Mouse (Mus musculus) hindbrain, embryonic 16.5 days (tissue): Measurements from ENCODE around the gene Garnl3. TPM values are rescaled to one million over a fixed set of nuclear protein-coding genes. Genes with fewer than 3 reads are reported as not detected.

Source experiments
- ATAC-seq: fragments of 200-750 bp; cut with Nextera tagmentation; 2 replicates; pipeline ENCODE4 v1.8.0; 2017; ENCODE audit warnings: moderate TSS enrichment, moderate library complexity
- H3K27ac ChIP-seq: fragments of 300-500 bp; sonication (generic); 2 replicates; pipeline ENCODE4 v1.5.1; 2014; ENCODE audit warnings: low read depth, mild to moderate bottlenecking, control low read depth, low read length, moderate library complexity
- H3K27me3 ChIP-seq: fragments of 300-500 bp; sonication (generic); replicated peaks from 2 replicates; pipeline ENCODE4 v1.6.1; 2014; ENCODE audit warnings: low read length; ENCODE audit not compliant: control insufficient read depth, insufficient read depth
- H3K36me3 ChIP-seq: fragments of 300-500 bp; sonication (generic); 2 replicates; pipeline ENCODE4 v1.6.1; 2014; ENCODE audit warnings: mild to moderate bottlenecking, low read length, moderate library complexity, mixed read lengths; ENCODE audit not compliant: control insufficient read depth, insufficient read depth
- H3K4me1 ChIP-seq: fragments of 300-500 bp; sonication (generic); 2 replicates; pipeline ENCODE4 v1.6.1; 2014; ENCODE audit warnings: low read depth, low read length; ENCODE audit not compliant: control insufficient read depth, insufficient read depth
- H3K4me2 ChIP-seq: fragments of 300-500 bp; sonication (generic); 2 replicates; pipeline ENCODE4 v1.6.1; 2014; ENCODE audit warnings: mild to moderate bottlenecking, low read length, control low read depth, moderate library complexity
- H3K4me3 ChIP-seq: fragments of 300-500 bp; sonication (generic); 2 replicates; pipeline ENCODE4 v1.5.1; 2014; ENCODE audit warnings: mild to moderate bottlenecking, low read length, control low read depth, moderate library complexity
- H3K9ac ChIP-seq: fragments of 300-500 bp; sonication (generic); 2 replicates; pipeline ENCODE4 v1.6.1; 2014; ENCODE audit warnings: low read depth, mild to moderate bottlenecking, control low read depth, low read length, moderate library complexity
- H3K9me3 ChIP-seq: fragments of 300-500 bp; sonication (generic); 2 replicates; pipeline ENCODE4 v1.6.1; 2014; ENCODE audit warnings: mild to moderate bottlenecking, low read length, moderate library complexity; ENCODE audit not compliant: control insufficient read depth
- WGBS: fragments of 180-500 bp; shearing (Covaris S2); extraction: QIAGEN DNeasy Blood & Tissue Kit; methylation state at CpG from one replicate; pipeline ENCODE4 v1.1.7; 2014; 5-methylcytosine and 5-hydroxymethylcytosine counted together
- polyA plus RNA-seq: library from polyadenylated mRNA; unstranded; fragments of >200 nt; fragmentation: Nextera tagmentation; extraction: Ambion mirVana; gene quantifications from 2 replicates; pipeline ENCODE4 v1.2.1, GENCODE M21; 2015

Garnl3 gene
- polyA plus RNA-seq, 1 experiment from 2014 or later, result 65.9 TPM

DNA sequence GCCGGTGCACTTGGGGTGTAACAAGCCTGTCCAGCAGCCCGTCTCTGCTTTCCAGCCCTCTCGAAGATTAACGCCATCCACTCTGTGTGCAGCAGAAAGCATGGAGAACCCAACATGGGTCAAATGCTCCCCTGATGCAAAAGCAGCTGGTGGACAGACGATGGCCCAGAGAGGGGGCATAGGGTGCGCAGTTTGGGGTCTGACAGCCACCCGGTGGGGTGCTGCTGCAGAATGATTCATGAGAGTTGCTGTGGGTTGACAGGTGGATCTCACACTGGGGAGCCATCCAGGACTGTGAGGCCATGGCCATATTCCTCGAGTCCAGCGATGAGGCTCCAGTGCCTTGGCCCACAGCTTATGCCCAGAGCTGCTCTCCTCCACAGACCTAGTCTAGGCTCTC lies 5.8 kb upstream of the Garnl3 start:
- no peak for ATAC-seq
- no peak overlapping the region for H3K27ac ChIP-seq
- no peak overlapping the region for H3K4me3 ChIP-seq
- H3K4me2 ChIP-seq, result no peak overlapping the region
- H3K36me3 ChIP-seq, result 0 out of 2 replicates have a peak, but pooled peaks cover 4% of the 10 kb centered on the region
- H3K27me3 ChIP-seq, result no peaks in the 10 kb centered on the region
- no peaks in the 10 kb centered on the region for H3K9me3 ChIP-seq
- WGBS, result 88% methylated on average over 9 of the region's 9 CpGs
- 0 out of 2 replicates have a peak, but pooled peaks cover 3% of the 10 kb centered on the region for H3K4me1 ChIP-seq
- no peak overlapping the region for H3K9ac ChIP-seq

DNA sequence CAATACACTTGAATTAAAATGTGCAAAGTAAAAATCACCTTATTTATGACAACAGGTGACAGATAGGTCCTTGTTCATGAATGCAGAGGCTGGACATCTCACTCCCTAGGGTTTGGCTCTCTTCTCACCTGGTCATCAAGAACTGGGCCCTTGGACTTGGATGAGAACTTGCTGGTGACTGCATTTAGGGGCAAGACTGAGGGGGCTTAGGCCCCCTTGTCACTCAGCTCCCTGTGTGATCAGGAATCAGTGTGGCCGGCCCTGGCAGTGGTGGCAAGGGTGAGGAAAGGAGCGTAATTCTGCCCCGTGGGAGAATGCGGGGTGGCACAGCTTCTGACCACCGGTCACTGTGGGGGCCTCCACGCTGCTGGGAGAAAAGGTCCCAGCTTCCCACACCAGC lies 4.9 kb upstream of the Garnl3 start:
- Histone ChIP-seq H3K4me1 (peaks cover 3% of the 10 kb centered on the region; the same call in 1 of the 2 replicates), H3K9me3 (no peaks in the 10 kb centered on the region), H3K4me2 (no peak overlapping the region), H3K9ac (no peak overlapping the region), H3K27ac (no peak overlapping the region), H3K27me3 (no peaks in the 10 kb centered on the region), H3K4me3 (no peak overlapping the region), H3K36me3 (0 out of 2 replicates have a peak, but pooled peaks cover 4% of the 10 kb centered on the region)
- 93% methylated on average over 6 of the region's 6 CpGs for WGBS
- ATAC-seq, result no peak

DNA sequence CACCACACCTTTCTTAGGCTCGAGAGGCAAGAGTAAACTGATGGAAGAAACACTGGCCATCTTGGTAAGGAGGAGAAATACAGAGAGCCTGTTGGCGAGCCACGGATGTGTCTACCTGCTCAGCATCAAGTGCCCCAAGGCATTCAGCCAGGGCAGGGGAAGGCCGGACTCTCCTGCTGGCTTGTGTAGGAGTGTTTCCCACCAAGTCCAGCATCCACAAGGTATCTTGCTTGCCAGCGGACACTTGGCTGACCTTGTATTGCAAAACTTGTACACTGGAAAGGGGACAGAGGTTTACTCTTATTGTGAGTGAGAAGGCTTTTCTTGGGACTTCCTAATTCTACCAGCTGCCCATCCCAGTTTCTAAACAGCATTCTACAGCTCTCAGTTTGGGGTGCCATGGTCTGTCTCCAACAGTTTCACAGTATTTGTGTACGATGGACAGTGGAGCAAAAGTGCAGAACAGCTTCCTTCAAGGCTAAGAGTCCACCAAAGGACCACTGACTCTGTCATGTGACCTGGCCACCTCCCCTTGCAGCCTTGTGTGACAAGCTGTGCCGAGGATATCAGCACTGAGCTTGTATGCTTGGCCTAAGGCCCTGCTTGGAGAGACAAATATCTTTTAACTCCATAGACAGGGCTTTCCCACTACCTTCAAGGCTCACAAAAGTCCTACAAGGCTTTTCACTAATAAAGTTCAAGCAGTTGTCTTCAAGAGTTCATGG lies 3.5 kb upstream of the Garnl3 start:
- Histone ChIP-seq H3K27me3 (no peaks in the 10 kb centered on the region), H3K9me3 (no peaks in the 10 kb centered on the region), H3K4me2 (no peak overlapping the region), H3K4me3 (no peak overlapping the region), H3K4me1 (peaks cover 4% of the 10 kb centered on the region; the same call in 1 of the 2 replicates), H3K9ac (no peak overlapping the region), H3K36me3 (0 out of 2 replicates have a peak, but pooled peaks cover 4% of the 10 kb centered on the region), H3K27ac (no peak overlapping the region)
- 85% methylated on average over 7 of the region's 7 CpGs for WGBS
- ATAC-seq, result no peak

DNA sequence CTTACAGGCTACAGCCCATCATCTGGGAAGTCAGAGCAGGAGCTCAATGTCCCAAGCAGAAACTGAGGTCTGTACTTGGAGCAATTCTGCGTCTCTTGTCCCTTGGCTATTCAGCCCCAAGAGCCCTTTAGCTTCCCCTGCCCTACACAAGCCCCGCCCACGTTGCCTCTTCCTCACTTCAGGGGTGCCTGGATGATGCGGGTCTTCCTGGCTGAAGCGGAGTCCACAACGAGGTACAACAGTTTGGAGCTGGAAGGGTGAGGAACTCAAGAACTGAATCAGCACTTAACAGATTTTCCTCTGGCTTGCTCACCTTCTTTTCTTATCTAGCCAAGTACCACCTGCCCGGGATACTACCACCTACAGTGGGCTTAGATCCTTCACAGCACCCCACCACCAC lies 852 bp upstream of the Garnl3 start:
- H3K9me3 ChIP-seq, result no peaks in the 10 kb centered on the region
- 5% methylated on average over 7 of the region's 7 CpGs for WGBS
- H3K9ac ChIP-seq, result no peak overlapping the region
- no peak overlapping the region for H3K4me3 ChIP-seq
- H3K36me3 ChIP-seq, result 0 out of 2 replicates have a peak, but pooled peaks cover 4% of the 10 kb centered on the region
- H3K27me3 ChIP-seq, result no peaks in the 10 kb centered on the region
- H3K4me1 ChIP-seq, result peaks cover 17% of the 10 kb centered on the region
- H3K4me2 ChIP-seq, result no peak overlapping the region
- ATAC-seq, result no peak
- no peak overlapping the region for H3K27ac ChIP-seq

DNA sequence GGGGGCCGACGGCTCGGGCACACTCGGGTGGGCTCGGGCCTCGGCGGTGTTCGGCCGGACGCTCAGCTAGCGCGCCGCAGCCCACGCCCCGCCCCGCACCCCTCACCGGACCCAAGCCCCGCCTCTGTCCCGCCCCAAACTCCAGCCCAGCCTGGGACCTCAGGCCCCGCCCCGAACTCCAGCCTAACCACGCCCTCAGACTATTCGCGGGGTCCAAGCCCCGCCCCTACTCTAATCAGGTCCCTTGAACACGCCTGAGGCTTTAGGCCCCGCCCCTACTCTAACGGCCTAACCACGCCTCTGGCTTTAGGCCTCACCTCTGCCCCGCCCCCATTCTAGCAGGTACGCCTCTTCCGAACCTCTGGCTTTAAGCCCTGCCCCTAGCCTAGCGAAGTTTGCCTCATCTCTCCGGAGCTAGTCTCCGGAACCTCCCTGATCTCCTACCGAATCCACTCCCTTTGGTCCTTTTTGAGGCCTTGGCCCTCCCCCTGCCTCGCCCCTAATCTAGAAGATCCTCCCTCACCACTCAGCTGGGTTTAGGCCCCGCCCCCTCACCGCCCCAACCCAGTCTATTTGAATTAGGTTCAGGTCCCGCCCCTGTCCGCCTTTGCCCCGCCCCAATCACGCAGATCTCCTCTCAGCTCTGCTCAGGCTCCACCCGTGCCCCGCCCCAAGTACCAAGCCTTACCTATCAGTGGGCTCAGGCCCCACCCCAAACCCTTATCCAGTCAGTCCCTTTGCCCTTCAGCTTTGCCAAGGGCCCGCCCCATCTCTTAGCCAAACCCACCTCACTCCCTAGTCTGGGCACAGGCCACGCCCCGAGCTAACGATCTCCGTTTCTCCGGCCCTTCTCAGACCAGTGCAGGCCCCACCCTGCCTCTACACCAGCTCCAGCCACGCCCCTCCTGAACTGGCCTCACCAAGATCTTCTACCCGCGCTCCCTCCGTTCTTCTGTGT lies 649 bp downstream of the Garnl3 start:
- Histone ChIP-seq H3K9ac (peak overlapping the region; percentile 87), H3K4me3 (peak overlapping the region; percentile 82), H3K4me1 (peaks cover 17% of the 10 kb centered on the region), H3K9me3 (no peaks in the 10 kb centered on the region), H3K36me3 (no peaks in the 10 kb centered on the region), H3K4me2 (peak overlapping the region; percentile 97), H3K27me3 (no peaks in the 10 kb centered on the region), H3K27ac (peak overlapping the region; percentile 75)
- under 1% methylated on average over 34 of the region's 55 CpGs for WGBS
- peak; percentile 94 for ATAC-seq

DNA sequence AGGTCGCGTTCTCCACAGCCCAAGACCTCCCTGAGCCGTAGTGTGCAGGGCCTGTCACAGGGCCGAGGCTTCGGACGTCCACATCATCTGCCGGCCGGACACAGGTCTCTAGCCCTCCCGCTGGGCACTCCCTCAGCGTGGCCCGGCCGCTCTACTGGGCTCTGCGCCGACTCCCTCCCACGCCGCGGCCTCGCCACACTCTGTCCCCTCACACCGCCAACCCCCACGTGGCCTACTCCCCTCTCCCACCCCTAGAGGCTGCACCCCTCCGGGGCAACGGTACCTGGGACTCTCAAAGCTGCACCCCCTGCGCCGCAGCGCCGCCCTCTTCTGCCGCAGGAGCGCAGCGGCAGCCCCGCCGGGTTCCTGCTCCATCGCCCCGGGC lies 1.3 kb downstream of the Garnl3 start:
- ATAC-seq, result no peak
- peak overlapping the region; percentile 82 for H3K4me3 ChIP-seq
- no peaks in the 10 kb centered on the region for H3K9me3 ChIP-seq
- H3K4me1 ChIP-seq, result peaks cover 17% of the 10 kb centered on the region
- no peaks in the 10 kb centered on the region for H3K27me3 ChIP-seq
- H3K4me2 ChIP-seq, result peak overlapping the region; percentile 97
- H3K27ac ChIP-seq, result peak overlapping the region; percentile 71
- WGBS, result under 1% methylated on average over 33 of the region's 33 CpGs
- peak overlapping the region; percentile 87 for H3K9ac ChIP-seq
- no peaks in the 10 kb centered on the region for H3K36me3 ChIP-seq

DNA sequence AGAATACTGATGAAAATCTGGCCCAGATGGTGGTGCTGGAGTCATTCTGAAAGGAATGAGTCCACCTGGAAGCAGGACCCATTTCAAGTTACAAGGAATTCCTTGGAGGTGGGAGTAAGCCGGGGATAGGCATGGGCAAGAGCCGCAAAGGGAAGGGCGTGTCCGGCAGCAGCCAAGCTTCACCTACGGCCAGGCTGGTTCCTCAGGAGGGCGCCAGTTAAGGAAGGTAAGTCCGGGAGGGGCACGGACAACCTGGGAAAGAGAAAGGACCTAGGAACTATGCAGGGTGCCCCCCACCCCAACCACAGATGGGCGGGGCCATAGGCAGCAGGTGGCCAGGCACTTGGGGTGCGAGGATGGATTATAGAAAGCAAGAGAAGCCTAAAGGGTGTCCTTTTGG lies 1.8 kb downstream of the Garnl3 start:
- Histone ChIP-seq H3K4me1 (peaks cover 17% of the 10 kb centered on the region), H3K4me3 (peak overlapping the region; percentile 82), H3K9ac (peak overlapping the region; percentile 87), H3K27ac (peak overlapping the region; percentile 71), H3K9me3 (no peaks in the 10 kb centered on the region), H3K4me2 (peak overlapping the region; percentile 97), H3K27me3 (no peaks in the 10 kb centered on the region), H3K36me3 (no peaks in the 10 kb centered on the region)
- 4% methylated on average over 10 of the region's 10 CpGs for WGBS
- no peak for ATAC-seq

DNA sequence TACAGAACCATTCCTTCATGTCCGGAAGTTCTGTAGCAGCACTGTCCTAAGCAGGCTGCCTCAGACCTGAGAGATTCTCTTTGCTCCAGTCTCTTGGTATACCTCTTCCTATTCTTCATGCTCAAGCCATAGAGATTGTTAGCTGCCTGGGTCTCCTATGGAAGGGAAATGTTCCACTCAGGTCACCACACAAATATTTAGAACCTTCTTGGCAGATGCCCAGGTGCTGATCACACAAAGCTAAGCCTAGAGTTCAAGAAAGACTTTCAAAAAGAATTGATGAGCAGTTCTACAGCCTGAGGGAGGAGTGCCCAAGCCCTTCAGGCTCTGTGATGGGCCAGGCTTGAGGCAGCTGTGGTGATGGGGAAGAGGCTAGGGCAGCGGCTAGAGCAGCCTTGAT lies 2.4 kb downstream of the Garnl3 start:
- H3K27me3 ChIP-seq, result no peaks in the 10 kb centered on the region
- no peaks in the 10 kb centered on the region for H3K36me3 ChIP-seq
- WGBS, result 72% methylated on average over 2 of the region's 2 CpGs
- H3K4me2 ChIP-seq, result peak overlapping the region; percentile 97
- H3K9ac ChIP-seq, result peak overlapping the region; percentile 87
- no peak for ATAC-seq
- no peak overlapping the region for H3K27ac ChIP-seq
- H3K4me3 ChIP-seq, result peak overlapping the region; percentile 82
- no peaks in the 10 kb centered on the region for H3K9me3 ChIP-seq
- peaks cover 17% of the 10 kb centered on the region for H3K4me1 ChIP-seq

DNA sequence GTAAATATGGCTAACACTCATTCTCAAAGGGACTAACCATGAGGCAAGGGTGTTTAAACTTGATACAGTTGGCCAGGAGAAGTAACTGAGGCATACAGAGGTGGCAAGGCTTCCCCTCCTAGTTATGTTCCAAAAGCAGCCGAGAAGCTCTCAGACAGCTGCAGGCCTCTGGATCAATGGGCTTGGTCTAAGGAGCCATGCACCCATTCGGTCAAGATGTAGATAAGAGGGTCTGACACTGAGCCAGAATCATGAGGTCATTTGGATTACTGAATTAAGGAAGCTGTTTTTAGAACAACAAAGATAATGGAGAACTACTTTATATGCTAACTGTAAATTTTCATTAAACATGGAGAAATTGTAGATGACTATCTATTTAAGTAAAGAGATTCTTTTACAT lies 4.2 kb downstream of the Garnl3 start:
- Histone ChIP-seq H3K4me2 (no peak overlapping the region), H3K9me3 (no peaks in the 10 kb centered on the region), H3K36me3 (no peaks in the 10 kb centered on the region), H3K4me1 (peaks cover 14% of the 10 kb centered on the region), H3K27me3 (no peaks in the 10 kb centered on the region), H3K27ac (no peak overlapping the region), H3K9ac (no peak overlapping the region), H3K4me3 (no peak overlapping the region)
- no peak for ATAC-seq
- WGBS, result 77% methylated on average over 2 of the region's 2 CpGs
